Mouse (Mus musculus) spleen, adult 12 weeks (tissue): ENCODE results near the gene Klhl29.
"Not testable (repeated sequence)": the region's sequence is repeated elsewhere in the genome, so short reads cannot be mapped to it uniquely, and the experiment has no call there.

Experiments
- DNase-seq: peaks from one replicate; pipeline ENCODE4 v3.0.0; 2022; ENCODE audit warnings: low spot score

The Klhl29 gene

GRCm38 (mm10) chr12:5353416-5353815, 22.1 kb downstream of the Klhl29 start:
- no peak for DNase-seq

DNA sequence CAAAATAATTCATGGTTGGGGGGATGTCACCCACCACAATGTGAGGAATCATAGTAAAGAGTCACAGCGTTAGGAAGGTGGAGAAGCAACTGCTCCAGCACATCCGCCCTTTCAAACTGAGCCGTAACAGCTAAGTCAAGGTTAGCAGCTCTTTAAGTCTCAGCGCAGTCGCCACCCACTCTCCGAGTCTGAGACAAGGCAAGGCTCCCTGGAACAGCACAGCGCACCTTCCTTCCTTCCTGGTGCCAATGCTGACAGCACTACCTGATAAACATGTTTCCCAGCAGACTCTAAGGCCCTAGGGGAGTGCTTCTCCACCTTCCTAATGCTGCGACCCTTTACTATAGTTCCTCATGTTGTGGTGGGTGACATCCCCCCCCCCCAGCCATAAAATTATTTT, 22.7 kb downstream of the Klhl29 start:
- no peak for DNase-seq

- no peak for DNase-seq
Measured at GRCm38 (mm10) chr12:5350491-5351285, 24.8 kb downstream of the Klhl29 start.

DNA sequence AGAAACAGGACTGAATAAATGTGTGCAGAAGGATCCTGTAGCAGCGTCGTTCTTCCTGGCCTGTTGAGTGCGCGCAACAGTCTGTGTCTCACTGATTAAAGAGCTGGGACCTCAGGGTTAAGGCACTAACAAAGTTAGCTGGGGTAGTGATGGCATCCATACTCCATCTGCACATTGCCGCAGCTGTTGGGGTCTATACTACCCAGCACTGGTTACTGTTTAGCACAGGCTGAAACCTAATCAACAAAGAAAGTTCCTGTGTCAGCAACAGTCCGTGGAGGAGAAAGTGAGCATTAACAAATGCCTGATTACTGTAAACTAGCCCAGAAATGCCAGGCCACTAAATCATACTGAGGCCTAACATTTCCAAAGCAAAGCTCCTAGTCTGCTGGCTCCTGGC, 30.4 kb downstream of the Klhl29 start:
- no peak for DNase-seq

GRCm38 (mm10) chr12:5344457-5344856, 31.0 kb downstream of the Klhl29 start:
- not testable (repeated sequence) for DNase-seq

DNA sequence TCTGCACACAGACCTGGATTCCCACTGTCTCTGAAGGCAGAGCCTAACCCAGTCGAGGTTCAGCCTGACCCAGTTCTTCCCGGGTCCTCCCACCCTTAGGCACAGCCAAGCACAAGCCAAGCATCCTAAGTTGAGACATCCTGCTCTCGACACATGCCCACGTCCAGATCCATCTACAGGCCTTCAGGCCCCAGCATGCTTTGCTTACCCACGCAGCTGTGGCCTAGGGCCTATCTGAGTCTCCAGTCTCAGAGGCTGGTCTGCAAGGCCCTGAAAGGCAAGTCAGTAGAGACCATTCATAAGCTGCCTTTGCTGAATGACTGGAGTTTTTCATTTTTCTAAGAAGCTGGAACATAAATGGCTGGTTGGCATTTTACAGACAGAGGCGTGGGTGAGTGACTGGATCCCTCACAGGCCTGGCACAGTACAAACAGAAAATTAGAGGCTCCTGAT, 35.3 kb downstream of the Klhl29 start:
- no peak for DNase-seq

- no peak for DNase-seq
Measured at GRCm38 (mm10) chr12:5336927-5337712, 38.4 kb downstream of the Klhl29 start.

DNA sequence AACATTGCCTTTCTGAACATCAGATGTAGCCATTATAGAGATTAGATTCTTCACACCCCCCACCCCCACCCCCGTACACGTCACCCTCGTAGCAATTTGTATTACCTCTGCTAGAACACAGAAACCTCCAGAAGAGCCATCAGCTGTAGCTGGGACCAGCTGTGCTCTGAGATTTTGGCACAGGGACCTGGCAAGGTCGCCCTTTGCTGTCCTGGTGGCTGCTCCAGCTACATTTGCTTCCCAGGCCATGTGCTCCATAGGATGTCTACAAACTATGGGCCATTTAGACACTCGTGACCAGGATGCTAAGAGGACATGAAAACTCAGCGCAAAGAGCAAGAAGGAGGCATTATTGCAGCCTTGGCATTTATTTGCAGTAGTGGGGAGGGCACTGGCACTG, 39.2 kb downstream of the Klhl29 start:
- no peak for DNase-seq

DNA sequence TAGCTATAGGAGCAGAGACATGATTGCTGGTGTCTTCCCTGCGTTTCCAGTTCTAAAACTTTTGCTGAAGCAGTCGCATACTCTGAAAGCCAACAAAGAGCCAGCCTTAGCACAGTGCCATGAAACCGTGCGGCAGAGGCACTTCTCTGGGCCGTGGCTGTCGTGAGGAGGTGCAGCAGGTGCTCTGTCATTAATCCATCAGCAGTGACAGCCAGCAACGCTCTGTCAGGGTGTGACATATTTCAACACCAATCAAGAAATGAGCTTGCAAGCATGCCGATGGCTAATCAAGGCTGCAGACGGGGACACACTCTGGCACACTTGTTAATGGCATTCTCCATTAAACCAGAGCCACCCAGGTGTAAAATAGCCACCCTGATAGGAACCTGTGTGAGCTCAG, 40.5 kb downstream of the Klhl29 start:
- no peak for DNase-seq

DNA sequence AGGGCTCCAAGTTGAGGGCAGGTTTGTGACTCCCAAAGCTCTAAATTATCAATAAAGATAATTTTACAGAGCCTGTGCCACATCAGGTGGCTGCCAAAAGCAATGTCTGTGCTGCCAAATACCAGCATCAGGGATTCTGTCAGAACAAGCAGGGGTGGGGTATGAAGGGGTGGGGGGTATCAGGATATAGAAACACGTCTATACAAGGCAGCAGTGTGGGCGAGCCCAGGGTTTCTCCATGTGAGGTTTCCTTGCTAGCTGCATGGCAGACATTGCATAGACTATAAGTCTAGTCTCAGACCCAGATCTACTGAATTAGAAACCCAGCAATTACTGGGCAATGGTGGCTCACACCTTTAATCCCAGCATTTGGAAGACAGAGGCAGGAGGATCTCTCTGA, 41.3 kb downstream of the Klhl29 start:
- DNase-seq = no peak

DNA sequence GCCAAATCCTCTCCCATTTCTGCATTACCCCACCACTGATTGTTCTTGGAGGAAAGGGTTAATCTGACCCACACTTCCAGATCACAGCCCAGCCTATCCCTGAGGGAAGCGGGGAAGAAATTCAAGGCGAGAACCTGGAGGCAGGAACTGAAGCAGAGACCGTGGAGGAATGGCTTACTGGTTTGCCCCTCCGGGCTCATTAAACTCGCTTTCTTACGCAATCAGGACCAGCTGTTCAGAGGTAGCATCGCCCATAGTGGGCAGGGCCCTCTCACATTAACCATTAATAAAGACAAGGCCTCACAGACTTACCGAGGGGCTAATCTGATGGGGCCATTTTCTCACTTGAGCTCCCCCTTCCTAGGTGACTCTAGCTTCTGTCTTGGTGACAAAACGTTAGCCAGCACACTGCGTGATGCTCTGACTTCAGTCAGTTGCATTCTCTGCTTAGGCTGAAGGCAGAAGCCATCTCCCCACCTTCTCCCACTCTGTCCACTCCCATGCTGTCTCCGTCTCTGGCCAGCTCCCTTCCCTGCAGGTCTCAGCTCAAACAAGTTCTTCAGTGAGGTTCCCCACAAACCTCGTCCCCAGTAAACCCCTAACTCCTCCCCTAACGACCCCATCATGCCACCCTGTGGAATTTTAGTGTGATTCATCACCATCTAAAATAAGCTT, 43.5 kb downstream of the Klhl29 start:
- no peak for DNase-seq

DNA sequence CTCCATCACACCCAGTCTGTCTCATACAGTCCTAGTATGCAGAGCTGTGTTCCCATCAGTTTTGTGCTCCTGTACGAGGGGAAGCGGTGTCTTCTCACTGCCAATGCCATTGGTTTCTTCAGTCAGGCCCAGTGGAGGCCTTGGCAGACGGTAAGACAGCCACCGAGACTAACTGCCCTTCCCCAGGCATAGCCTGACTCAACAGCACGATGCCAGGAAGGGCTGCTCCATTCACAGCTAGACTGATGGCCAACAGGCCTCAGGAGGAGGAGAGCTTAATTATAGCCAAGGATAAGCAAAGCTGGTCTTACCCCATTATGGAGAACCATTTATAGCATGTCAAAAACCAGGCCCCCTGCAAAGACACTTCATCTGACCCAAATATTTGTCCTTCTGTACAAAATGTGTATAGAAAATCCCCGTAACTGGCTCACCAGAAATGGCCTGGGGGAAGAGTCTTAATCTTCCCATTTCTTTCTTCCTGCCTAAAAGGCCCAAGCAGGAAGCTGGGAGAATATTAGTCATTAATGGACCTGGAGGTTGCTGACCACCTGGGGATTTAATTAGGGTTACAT, 44.9 kb downstream of the Klhl29 start:
- no peak for DNase-seq

- DNase-seq = no peak
Measured at GRCm38 (mm10) chr12:5322444-5323087, 52.9 kb downstream of the Klhl29 start.

DNA sequence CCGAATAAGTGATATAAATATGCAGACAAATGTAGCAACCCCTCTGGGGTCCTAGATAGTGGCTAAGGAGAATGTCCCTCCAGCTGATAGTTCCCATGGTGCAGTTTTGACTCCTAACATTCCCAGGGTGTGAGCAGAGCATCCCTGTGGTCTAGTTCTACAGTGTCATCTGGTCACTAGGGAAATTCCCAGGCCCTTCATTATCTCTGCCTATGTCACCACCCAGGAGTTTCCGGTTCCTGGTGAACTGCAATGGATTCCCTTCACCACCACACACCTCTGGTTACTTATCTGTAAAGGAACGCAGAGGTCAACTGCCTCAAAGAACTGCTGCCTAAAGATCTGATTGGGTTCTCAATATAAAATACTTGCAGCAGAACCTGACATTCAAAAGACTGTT, 54.5 kb downstream of the Klhl29 start:
- no peak for DNase-seq

DNA sequence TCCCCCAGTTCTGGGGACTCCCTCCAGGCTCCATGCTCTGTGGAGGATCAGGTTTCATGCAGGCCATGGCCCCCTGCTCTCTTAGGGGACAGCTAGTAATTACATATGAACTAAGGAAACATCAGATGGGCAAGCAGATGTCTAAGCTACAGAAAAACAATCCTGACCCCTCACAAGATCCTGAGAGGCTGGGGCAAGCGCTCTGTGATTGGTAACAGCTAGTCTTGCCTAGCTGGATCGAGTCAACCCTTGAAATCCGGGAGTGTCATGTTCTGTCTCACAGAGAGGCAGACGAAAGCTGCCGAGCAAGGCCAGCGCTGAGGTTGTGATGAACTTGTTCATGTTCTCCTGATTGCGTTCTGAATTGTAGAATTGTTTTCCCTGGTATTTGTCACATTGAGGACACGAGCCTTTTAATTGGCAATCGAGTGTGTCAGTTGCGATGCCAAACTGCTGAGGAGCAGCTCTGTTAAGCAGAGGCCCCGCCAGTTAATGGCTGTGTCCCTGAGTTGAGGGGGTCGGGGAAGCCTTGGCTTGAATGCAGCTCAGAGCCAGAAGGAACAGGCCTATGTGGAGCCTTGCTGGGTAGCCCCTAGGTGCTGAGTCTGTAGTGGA, 56.0 kb downstream of the Klhl29 start:
- no peak for DNase-seq

DNA sequence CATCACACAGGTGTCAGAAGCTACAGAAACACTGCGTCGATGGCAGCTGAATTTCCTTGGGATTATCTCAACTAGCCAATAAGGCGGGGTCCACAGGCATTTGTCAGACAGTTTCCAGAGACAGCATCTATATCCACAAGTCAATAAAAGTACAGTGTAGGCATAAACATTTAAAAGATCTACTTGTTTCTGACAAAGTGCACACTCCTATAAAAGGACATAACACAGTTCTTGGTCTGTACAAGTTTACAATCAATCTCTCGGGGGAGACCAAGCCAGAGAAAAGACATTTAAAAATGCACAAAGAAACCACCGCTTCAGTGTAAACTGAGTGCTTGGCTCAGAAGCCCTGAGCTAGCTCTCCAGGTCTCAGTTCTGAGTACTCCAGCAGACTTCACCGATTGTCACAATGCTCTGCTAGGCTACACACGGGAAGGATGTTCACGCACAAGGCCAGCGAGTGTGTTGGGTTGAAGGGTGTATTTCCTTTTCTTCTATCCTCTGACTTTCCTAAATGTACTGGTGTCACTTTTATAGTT, 59.4 kb downstream of the Klhl29 start:
- no peak for DNase-seq

DNA sequence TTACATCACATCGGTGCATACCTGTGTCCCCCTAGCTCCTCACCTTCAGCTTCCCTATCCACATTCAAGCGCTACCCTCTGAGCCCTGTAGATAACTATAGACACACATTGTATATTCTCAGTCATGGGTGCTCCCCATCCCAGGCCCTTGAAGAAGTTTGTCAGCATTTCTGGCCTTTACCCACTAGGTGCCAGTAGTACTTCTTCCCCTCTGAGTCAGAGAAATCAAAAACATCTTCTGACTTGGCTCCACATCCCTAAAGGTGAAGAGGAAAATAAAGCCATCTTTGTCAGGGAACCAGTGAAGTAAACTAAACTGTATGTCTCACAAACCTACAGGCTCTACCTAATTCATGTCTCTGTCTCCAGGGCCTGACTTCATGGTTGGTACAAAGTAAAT, 67.6 kb downstream of the Klhl29 start:
- DNase-seq = no peak

- no peak for DNase-seq
Measured at GRCm38 (mm10) chr12:5305466-5305865, 70.0 kb downstream of the Klhl29 start.

DNA sequence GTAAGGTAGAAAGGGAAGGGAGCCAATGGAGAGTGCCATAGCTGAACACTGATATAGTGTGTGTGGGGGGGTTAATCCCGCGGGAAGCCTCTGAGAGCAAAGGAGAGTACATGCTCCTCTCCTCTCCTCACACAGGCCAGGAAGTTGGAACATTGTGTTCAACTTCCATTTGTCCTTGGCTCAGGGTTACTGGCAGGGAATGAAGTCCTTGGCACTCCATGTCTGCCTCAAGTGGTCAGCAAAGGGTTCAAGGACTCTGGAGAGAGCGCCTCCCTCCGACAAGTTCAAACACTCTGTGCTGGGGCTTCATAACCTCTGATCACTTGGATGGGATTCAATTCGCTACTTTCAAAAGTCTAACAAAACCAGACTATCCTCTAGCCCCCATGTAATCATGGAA, 71.6 kb downstream of the Klhl29 start:
- no peak for DNase-seq

DNA sequence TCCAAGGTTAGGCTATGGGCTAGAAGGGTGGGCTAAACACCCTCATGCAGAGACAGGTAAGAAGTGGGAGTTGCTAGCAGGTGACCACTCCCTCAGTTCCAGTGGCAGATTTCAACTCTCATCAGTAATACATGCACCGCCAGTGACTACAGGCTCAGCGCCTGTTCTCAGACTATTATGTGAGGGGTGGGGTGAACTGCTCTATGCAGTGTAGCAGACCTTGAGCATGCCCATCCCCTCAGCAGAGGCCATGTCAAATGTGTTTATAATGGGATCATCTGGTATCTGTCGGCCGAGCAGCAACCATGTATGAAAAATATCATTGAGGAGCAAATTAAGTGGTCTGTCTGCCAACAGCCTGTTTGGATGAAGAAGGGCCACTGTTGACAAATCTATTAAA, 72.4 kb downstream of the Klhl29 start:
- DNase-seq = no peak

DNA sequence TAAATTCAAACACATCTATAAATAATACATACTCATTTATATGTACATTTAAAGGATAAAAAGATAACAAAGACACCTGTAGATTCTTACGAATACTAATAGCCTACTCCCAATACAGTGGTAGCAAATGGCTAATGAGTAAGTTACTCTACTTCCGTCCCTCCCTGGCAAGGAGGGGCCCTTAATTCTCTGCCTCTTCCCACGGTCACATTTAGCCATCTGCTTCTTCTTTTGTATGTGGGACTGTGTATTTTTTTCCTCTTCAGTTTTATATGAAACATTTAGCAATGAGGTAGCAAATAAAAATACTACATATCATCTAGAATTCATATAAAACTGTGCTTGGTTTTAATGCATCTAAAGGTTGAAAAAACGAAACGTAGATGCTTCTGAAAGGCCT, 73.6 kb downstream of the Klhl29 start:
- DNase-seq = no peak
